Mouse (Mus musculus): ENCODE data around the gene Kmo. TPM values are rescaled to one million over a fixed set of nuclear protein-coding genes. Genes with fewer than 3 reads are reported as not detected.

Kmo gene
- polyA plus RNA-seq, 1 experiment = 0.20 TPM

DNA sequence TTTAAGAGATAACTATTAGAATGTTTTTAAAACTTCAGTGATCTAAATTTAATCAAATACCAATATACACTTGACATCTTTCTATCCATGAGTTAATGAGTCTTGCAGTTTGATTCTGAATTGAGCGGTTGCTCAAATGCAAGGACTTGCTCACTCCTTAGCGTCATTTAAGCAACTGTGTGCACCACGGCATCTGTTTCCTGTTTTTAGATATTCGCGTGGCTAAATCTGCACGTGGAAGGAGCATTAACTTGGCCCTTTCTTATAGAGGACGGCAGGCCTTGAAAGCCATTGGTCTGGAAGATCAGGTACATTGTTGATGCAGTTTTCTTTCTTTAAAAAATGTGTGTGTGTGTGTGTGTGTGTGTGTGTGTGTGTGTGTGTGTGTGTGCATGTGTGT is 17.5 kb downstream of the Kmo start:
- WGBS = 70% methylated on average over 7 of the region's 7 CpGs
- Histone ChIP-seq H3K4me1 (ENCODE audit: control insufficient read depth, insufficient read depth, low read length) (no peaks in the 10 kb centered on the region), H3K27ac (ENCODE audit: insufficient read depth, low read length) (no peak overlapping the region), H3K4me3 (replicated peaks; ENCODE audit: insufficient read depth, low read depth, low read length) (no peak overlapping the region), H3K27me3 (ENCODE audit: control insufficient read depth, insufficient read depth, low read length) (no peaks in the 10 kb centered on the region; the same call in 1 of the 2 replicates)
- no peak for DNase-seq
- TF ChIP-seq POLR2A (IDR thresholded peaks at IDR 0.05; ENCODE audit: borderline replicate concordance, insufficient read depth, low read length) (no peak), CTCF (IDR thresholded peaks at IDR 0.05; ENCODE audit: borderline replicate concordance, insufficient read depth, low read depth, low read length) (no peak)

DNA sequence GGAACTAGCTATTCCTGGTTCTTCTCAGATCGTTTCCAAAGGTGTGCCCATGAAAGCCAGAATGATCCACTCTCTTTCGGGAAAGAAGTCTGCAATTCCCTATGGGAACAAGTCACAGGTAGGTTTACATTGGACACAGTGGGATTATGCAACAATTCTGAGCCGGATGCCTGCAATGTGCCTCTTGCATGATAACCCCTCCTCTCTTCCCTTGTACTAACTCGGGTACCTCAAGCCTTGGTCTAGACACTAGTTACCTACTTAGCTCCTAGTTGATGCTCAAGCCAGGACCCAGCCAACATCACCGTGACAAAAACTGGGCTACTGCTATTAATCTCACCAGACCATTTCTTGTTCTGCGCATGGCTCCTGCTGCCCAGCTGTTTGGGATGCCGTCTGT is 18.9 kb downstream of the Kmo start:
- no peak for DNase-seq
- 78% methylated on average over 7 of the region's 7 CpGs for WGBS
- Histone ChIP-seq H3K27ac (ENCODE audit: insufficient read depth, low read length) (no peak overlapping the region), H3K4me3 (replicated peaks; ENCODE audit: insufficient read depth, low read depth, low read length) (no peak overlapping the region), H3K4me1 (ENCODE audit: control insufficient read depth, insufficient read depth, low read length) (no peaks in the 10 kb centered on the region), H3K27me3 (ENCODE audit: control insufficient read depth, insufficient read depth, low read length) (no peaks in the 10 kb centered on the region; the same call in 1 of the 2 replicates)
- no peak for TF ChIP-seq CTCF (IDR thresholded peaks at IDR 0.05; ENCODE audit: borderline replicate concordance, insufficient read depth, low read depth, low read length)

DNA sequence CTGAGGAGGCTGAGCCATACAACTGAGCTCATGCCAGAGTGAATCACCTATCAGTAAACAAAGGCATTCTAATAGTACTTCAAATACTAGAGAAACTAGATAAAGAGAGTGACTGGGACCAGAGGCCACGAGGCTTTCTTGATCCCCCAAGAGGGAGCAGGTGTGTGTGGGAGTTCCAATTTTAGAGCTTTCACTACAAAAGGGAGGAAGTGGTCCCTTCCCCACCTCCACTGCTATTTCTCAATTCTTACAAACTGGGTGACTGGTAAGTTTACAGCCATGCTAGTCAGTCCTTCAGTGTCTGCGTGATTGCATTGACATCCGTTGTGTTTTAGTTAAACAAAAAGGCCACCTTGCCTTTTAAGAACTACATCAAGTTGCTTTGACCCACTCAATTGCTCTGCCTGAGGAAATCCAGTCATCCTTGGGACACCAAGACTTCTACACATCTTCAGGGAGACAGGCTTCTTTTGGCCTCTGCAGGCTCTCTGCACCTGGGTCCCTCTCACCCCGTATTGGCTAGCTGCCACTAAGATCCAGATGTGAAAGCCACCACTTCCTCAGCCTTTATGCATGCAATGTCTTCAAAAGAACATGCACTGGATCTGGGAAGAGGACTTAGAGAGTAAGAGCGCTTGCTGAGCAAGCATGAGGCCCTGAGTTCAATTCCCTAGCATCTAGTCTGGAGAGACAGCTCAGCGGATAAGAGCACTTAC is 20.4 kb downstream of the Kmo start:
- no peak for DNase-seq
- Histone ChIP-seq H3K4me1 (ENCODE audit: control insufficient read depth, insufficient read depth, low read length) (no peaks in the 10 kb centered on the region), H3K27ac (ENCODE audit: insufficient read depth, low read length) (no peak overlapping the region), H3K4me3 (replicated peaks; ENCODE audit: insufficient read depth, low read depth, low read length) (no peak overlapping the region), H3K27me3 (ENCODE audit: control insufficient read depth, insufficient read depth, low read length) (no peaks in the 10 kb centered on the region; the same call in 1 of the 2 replicates)
- TF ChIP-seq POLR2A (IDR thresholded peaks at IDR 0.05; ENCODE audit: borderline replicate concordance, insufficient read depth, low read length) = no peak
- no peak for TF ChIP-seq CTCF (IDR thresholded peaks at IDR 0.05; ENCODE audit: borderline replicate concordance, insufficient read depth, low read depth, low read length)
- 84% methylated on average over 6 of the region's 6 CpGs for WGBS

DNA sequence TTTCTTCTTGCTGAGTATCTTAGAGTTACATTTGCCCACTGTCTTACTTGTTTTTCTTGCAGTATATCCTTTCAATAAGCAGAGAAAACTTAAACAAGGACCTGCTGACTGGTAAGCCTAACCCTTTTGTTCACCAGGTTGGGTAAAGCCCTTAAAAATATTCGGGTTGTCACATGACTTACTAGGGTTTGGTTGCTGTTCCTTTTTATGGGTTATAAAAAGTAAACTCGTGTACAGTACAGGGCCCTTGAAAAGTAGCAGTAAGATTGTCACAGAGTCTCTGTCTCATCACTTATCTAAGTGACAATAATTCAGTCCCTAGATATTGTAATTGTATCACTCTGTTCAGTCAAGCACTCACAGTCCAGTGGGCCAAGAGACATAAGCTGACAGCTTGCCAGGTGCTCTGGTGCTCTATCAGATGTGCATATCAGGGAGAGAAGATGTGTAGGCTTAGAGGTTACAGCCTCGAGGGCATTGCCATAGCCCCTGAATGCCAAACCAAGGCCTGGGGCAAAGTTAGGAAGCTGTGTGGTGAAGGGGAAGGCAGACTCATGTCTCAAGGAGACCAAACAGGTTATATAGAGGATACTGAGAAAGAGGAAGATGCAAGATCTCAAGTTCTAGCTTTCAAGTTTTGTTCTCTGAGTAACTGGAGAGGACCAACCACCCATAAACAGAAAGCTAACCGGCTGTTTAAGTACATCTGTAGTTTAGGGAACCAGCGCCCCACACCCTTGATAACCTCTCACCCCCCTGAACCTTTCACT is 23.5 kb downstream of the Kmo start:
- Histone ChIP-seq H3K4me3 (replicated peaks; ENCODE audit: insufficient read depth, low read depth, low read length) (no peak overlapping the region), H3K27me3 (ENCODE audit: control insufficient read depth, insufficient read depth, low read length) (no peaks in the 10 kb centered on the region; the same call in 1 of the 2 replicates), H3K27ac (ENCODE audit: insufficient read depth, low read length) (no peak overlapping the region), H3K4me1 (ENCODE audit: control insufficient read depth, insufficient read depth, low read length) (no peaks in the 10 kb centered on the region)
- TF ChIP-seq POLR2A (IDR thresholded peaks at IDR 0.05; ENCODE audit: borderline replicate concordance, insufficient read depth, low read length) = no peak
- no peak for TF ChIP-seq CTCF (IDR thresholded peaks at IDR 0.05; ENCODE audit: borderline replicate concordance, insufficient read depth, low read depth, low read length)
- no peak for DNase-seq
- 66% methylated on average over 5 of the region's 5 CpGs for WGBS

DNA sequence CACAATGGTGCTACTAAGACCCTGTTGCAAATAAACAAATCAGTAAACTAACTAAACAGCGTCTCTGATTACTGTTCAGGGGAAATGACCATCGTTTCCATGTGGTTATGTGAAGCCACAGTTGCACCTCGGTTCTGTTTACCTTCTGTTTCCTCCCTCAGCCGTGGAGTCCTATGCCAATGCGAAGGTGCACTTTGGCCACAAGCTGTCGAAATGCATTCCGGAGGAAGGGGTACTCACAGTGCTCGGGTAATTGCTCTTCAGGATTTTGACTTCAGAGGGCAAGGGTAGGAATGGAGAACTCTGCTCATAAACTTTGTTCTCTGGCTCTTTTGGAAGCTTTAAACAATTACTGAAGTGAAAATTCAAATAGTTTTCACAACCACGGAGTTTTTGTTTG is 26.8 kb downstream of the Kmo start:
- WGBS = 79% methylated on average over 9 of the region's 9 CpGs
- no peak for TF ChIP-seq POLR2A (IDR thresholded peaks at IDR 0.05; ENCODE audit: borderline replicate concordance, insufficient read depth, low read length)
- TF ChIP-seq CTCF (IDR thresholded peaks at IDR 0.05; ENCODE audit: borderline replicate concordance, insufficient read depth, low read depth, low read length) = no peak
- Histone ChIP-seq H3K4me3 (replicated peaks; ENCODE audit: insufficient read depth, low read depth, low read length) (no peak overlapping the region), H3K27ac (ENCODE audit: insufficient read depth, low read length) (no peak overlapping the region), H3K27me3 (ENCODE audit: control insufficient read depth, insufficient read depth, low read length) (no peaks in the 10 kb centered on the region), H3K4me1 (ENCODE audit: control insufficient read depth, insufficient read depth, low read length) (no peaks in the 10 kb centered on the region)
- DNase-seq = no peak

DNA sequence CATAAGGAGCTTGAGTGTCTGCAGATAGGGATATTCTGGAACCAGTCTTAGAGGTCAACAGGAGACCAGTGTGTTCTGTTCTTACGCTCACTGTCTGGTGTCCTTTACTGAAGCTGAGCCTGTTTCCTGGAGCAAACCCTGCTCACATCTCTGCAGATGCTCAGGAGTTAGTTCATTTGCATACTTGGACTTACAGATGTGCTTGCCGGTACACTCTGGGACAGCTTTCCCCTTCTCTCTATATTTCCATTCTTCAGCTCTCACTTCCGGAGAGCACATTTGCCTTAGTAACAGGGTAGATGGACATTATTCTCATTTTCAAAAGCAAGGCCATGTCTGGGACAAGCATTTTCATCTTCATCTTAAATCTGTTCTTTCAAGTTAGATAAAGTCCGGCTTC is 28.4 kb downstream of the Kmo start:
- 94% methylated on average over 4 of the region's 4 CpGs for WGBS
- no peak for DNase-seq
- Histone ChIP-seq H3K27me3 (ENCODE audit: control insufficient read depth, insufficient read depth, low read length) (no peaks in the 10 kb centered on the region), H3K27ac (ENCODE audit: insufficient read depth, low read length) (no peak overlapping the region), H3K4me3 (replicated peaks; ENCODE audit: insufficient read depth, low read depth, low read length) (no peak overlapping the region), H3K4me1 (ENCODE audit: control insufficient read depth, insufficient read depth, low read length) (no peaks in the 10 kb centered on the region)
- TF ChIP-seq CTCF (IDR thresholded peaks at IDR 0.05; ENCODE audit: borderline replicate concordance, insufficient read depth, low read depth, low read length) (no peak), POLR2A (IDR thresholded peaks at IDR 0.05; ENCODE audit: borderline replicate concordance, insufficient read depth, low read length) (no peak)

DNA sequence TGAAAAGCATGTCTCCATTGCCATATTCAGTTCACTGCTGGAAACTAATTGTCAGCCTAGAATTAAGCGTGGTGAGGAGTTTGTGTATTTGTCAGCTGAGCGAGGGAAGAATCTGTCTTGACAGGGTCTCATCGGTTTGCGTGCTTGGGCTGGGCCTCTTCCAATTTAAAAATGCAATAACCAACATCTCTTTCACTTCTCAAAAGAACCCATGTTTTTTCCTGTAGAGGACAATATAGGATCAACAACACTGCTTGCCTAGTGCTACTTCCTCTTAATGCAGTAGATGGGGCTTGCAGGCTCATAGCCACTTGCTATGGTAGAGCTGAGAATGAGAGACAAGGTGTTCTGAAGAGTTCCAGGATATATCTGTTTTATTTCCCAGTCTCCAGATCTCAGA is 39.7 kb downstream of the Kmo start:
- TF ChIP-seq POLR2A (IDR thresholded peaks at IDR 0.05; ENCODE audit: borderline replicate concordance, insufficient read depth, low read length) = no peak
- Histone ChIP-seq H3K4me1 (ENCODE audit: control insufficient read depth, insufficient read depth, low read length) (no peaks in the 10 kb centered on the region), H3K27ac (ENCODE audit: insufficient read depth, low read length) (no peak overlapping the region), H3K27me3 (ENCODE audit: control insufficient read depth, insufficient read depth, low read length) (no peaks in the 10 kb centered on the region), H3K4me3 (replicated peaks; ENCODE audit: insufficient read depth, low read depth, low read length) (no peak overlapping the region)
- DNase-seq = no peak
- WGBS = 90% methylated on average over 4 of the region's 4 CpGs

All from cerebellum, adult 2 months (tissue).